Mouse (Mus musculus) CH12.LX (cell line): ENCODE measurements around the gene Tectb. TPM values are rescaled to one million over a fixed set of nuclear protein-coding genes. Genes with fewer than 3 reads are reported as not detected.

ENCODE experiments used
- DNase-seq: peaks from one replicate; pipeline ENCODE4 v3.0.0-alpha.2; 2013; ENCODE audit errors: extremely low read depth
- H3K27ac ChIP-seq: 2 replicates; pipeline ENCODE4 v1.5.1; 2012; ENCODE audit warnings: low read depth, mild to moderate bottlenecking, control low read depth, moderate library complexity; ENCODE audit not compliant: insufficient read depth
- H3K27me3 ChIP-seq: replicated peaks from 2 replicates; pipeline ENCODE3; 2012; ENCODE audit warnings: inconsistent platforms
- H3K36me3 ChIP-seq, 2 experiments: replicated peaks in 1 of 2; 2 replicates each; pipeline versions ENCODE3 to v1.6.1; 2012; ENCODE audit warnings: inconsistent platforms in 1 of 2, low read length in 1 of 2, mild to moderate bottlenecking in 1 of 2, mixed read lengths in 1 of 2, moderate library complexity in 1 of 2; ENCODE audit not compliant: control insufficient read depth in 1 of 2, insufficient read depth in 1 of 2
- H3K4me1 ChIP-seq, 2 experiments: 2 replicates each; pipeline ENCODE4 v1.6.1; 2012; ENCODE audit warnings: inconsistent platforms in 1 of 2, moderate library complexity in 1 of 2; ENCODE audit not compliant: insufficient read depth in 2 of 2, control insufficient read depth in 1 of 2
- H3K4me2 ChIP-seq: 2 replicates; pipeline ENCODE4 v1.6.1; 2012; ENCODE audit warnings: low read depth, mild to moderate bottlenecking, control low read depth; ENCODE audit not compliant: poor library complexity, insufficient read depth, severe bottlenecking
- H3K4me3 ChIP-seq, 3 experiments: fragments of 150-350 bp in 1 of 3; sonication (generic) in 1 of 3; replicated peaks in 1 of 3; 2 replicates each; pipeline versions ENCODE3 to v1.5.1; 2011 to 2012; ENCODE audit warnings: low read depth in 2 of 3, low read length in 2 of 3, mild to moderate bottlenecking in 2 of 3, moderate library complexity in 2 of 3, control low read depth in 1 of 3, improper control_type of control experiment in 1 of 3, inconsistent platforms in 1 of 3, mixed read lengths in 1 of 3; ENCODE audit not compliant: poor library complexity in 1 of 3
- H3K79me2 ChIP-seq: replicated peaks from 2 replicates; pipeline ENCODE4 v1.6.1; 2012; ENCODE audit warnings: mild to moderate bottlenecking, moderate library complexity; ENCODE audit not compliant: control insufficient read depth, poor library complexity, insufficient read depth, severe bottlenecking; ENCODE audit errors: extremely low read depth
- H3K9ac ChIP-seq: 2 replicates; pipeline ENCODE4 v1.6.1; 2012; ENCODE audit warnings: low read depth, mild to moderate bottlenecking, control low read depth, moderate library complexity; ENCODE audit not compliant: insufficient read depth
- H3K9me3 ChIP-seq: replicated peaks from 2 replicates; pipeline ENCODE3; 2012; ENCODE audit warnings: low read length, inconsistent platforms, mixed read lengths
- BHLHE40 ChIP-seq: IDR thresholded peaks from 2 replicates; pipeline ENCODE4 v1.6.1; 2011; ENCODE audit warnings: mild to moderate bottlenecking, low read depth, low read length, improper control_type of control experiment
- CTCF ChIP-seq, 2 experiments: IDR thresholded peaks in 1 of 2; conservative IDR thresholded peaks in 1 of 2; 2 replicates each; pipeline ENCODE4 v1.5.1; 2011 to 2012; ENCODE audit warnings: low read depth in 2 of 2, low read length in 2 of 2, improper control_type of control experiment in 1 of 2, inconsistent platforms in 1 of 2, mild to moderate bottlenecking in 1 of 2, moderate library complexity in 1 of 2
- E2F4 ChIP-seq: IDR thresholded peaks from 2 replicates; pipeline ENCODE4 v1.6.1; 2011; ENCODE audit warnings: low read depth, low read length, improper control_type of control experiment; ENCODE audit not compliant: insufficient replicate concordance
- EP300 ChIP-seq: IDR thresholded peaks from 2 replicates; pipeline ENCODE4 v1.6.1; 2011; ENCODE audit warnings: low read length, improper control_type of control experiment
- ETS1 ChIP-seq: conservative IDR thresholded peaks from 2 replicates; pipeline ENCODE4 v1.6.1; 2012; ENCODE audit warnings: low read depth, mild to moderate bottlenecking, inconsistent platforms, low read length, improper control_type of control experiment, moderate library complexity
- GABPA ChIP-seq: IDR thresholded peaks from 2 replicates; pipeline ENCODE4 v1.6.1; 2012; ENCODE audit warnings: low read depth, low read length, improper control_type of control experiment, inconsistent platforms; ENCODE audit not compliant: insufficient replicate concordance
- IRF4 ChIP-seq: IDR thresholded peaks from 2 replicates; pipeline ENCODE4 v1.6.1; 2014; ENCODE audit warnings: low read depth, mild to moderate bottlenecking, inconsistent platforms, low read length, improper control_type of control experiment
- JUN ChIP-seq: IDR thresholded peaks from 2 replicates; pipeline ENCODE4 v1.6.1; 2011; ENCODE audit warnings: low read depth, mild to moderate bottlenecking, low read length, improper control_type of control experiment, moderate library complexity; ENCODE audit not compliant: insufficient read depth
- JUND ChIP-seq: conservative IDR thresholded peaks from 2 replicates; pipeline ENCODE4 v1.6.1; 2011; ENCODE audit warnings: low read depth, low read length, improper control_type of control experiment
- KAT2A ChIP-seq: IDR thresholded peaks from 2 replicates; pipeline ENCODE4 v1.6.1; 2012; ENCODE audit warnings: low read length, improper control_type of control experiment, inconsistent platforms; ENCODE audit not compliant: insufficient replicate concordance
- MYC ChIP-seq: IDR thresholded peaks from 2 replicates; pipeline ENCODE4 v1.6.1; 2011; ENCODE audit warnings: low read depth, mild to moderate bottlenecking, improper control_type of control experiment, low read length
- NELFE ChIP-seq: IDR thresholded peaks from 2 replicates; pipeline ENCODE4 v1.6.1; 2011; ENCODE audit warnings: low read depth, low read length, improper control_type of control experiment
- NRF1 ChIP-seq: IDR thresholded peaks from 2 replicates; pipeline ENCODE4 v1.6.1; 2014; ENCODE audit warnings: low read depth, mild to moderate bottlenecking, inconsistent platforms, low read length, improper control_type of control experiment, moderate library complexity
- POLR2AphosphoS2 ChIP-seq: IDR thresholded peaks from 2 replicates; pipeline ENCODE4 v1.6.1; 2011; ENCODE audit warnings: low read depth, low read length, improper control_type of control experiment
- RAD21 ChIP-seq: IDR thresholded peaks from 2 replicates; pipeline ENCODE4 v1.6.1; 2011; ENCODE audit warnings: low read depth, mild to moderate bottlenecking, low read length, improper control_type of control experiment, moderate library complexity
- SMC3 ChIP-seq: IDR thresholded peaks from 2 replicates; pipeline ENCODE4 v1.6.1; 2011; ENCODE audit warnings: low read depth, low read length, improper control_type of control experiment
- TBP ChIP-seq: conservative IDR thresholded peaks from 2 replicates; pipeline ENCODE4 v1.6.1; 2011; ENCODE audit warnings: low read depth, low read length, improper control_type of control experiment
- UBTF ChIP-seq: IDR thresholded peaks from 2 replicates; pipeline ENCODE4 v1.6.1; 2012; ENCODE audit warnings: low read depth, mild to moderate bottlenecking, inconsistent platforms, low read length, improper control_type of control experiment, moderate library complexity
- USF1 ChIP-seq: IDR thresholded peaks from 2 replicates; pipeline ENCODE4 v1.6.1; 2014; ENCODE audit warnings: low read depth, mild to moderate bottlenecking, inconsistent platforms, low read length, improper control_type of control experiment
- USF2 ChIP-seq: conservative IDR thresholded peaks from 2 replicates; pipeline ENCODE4 v1.6.1; 2011; ENCODE audit warnings: low read depth, low read length, improper control_type of control experiment
- ZC3H11A ChIP-seq: IDR thresholded peaks from 2 replicates; pipeline ENCODE4 v1.6.1; 2012; ENCODE audit warnings: low read depth, mild to moderate bottlenecking, inconsistent platforms, low read length, improper control_type of control experiment
- ZKSCAN1 ChIP-seq: IDR thresholded peaks from 2 replicates; pipeline ENCODE4 v1.6.1; 2012; ENCODE audit warnings: low read depth, inconsistent platforms, low read length, improper control_type of control experiment, borderline replicate concordance
- ZMIZ1 ChIP-seq: IDR thresholded peaks from 2 replicates; pipeline ENCODE4 v1.6.1; 2012; ENCODE audit warnings: low read depth, mild to moderate bottlenecking, inconsistent platforms, low read length, improper control_type of control experiment
- dilution Hi-C: fragments of 300-500 bp; cut with MboI; formaldehyde crosslinking; loops from 2 replicates; pipeline ENCODE4 v1.14.3; 2020; ENCODE audit warnings: low sequenced_read_pairs; ENCODE audit not compliant: extremely low pct_unique_long_range_greater_than_20kb, extremely low pct_ligation_motif_present
- in situ Hi-C: fragments of 300-500 bp; cut with MboI; formaldehyde crosslinking; loops from 3 replicates; pipeline ENCODE4 v1.14.3; 2019; ENCODE audit warnings: low sequenced_read_pairs, low pct_ligation_motif_present, low pct_unique_long_range_greater_than_20kb, mixed read lengths
- polyA plus RNA-seq: library from polyadenylated mRNA; unstranded; fragments of >175 nt; gene quantifications from 2 replicates; pipeline ENCODE4 v1.2.1, GENCODE M21; 2012; ENCODE audit warnings: low read depth; ENCODE audit not compliant: insufficient read length
- total RNA-seq, 2 experiments: library from RNA; depleted of rRNA; stranded (reverse); fragments of 300-350 nt in 1 of 2; fragments of >200 nt in 1 of 2; gene quantifications; 2 replicates each; pipeline ENCODE4 v1.2.3; 2012 to 2014

Gene Tectb
- total and polyA plus RNA-seq, 3 experiments, result not detected

DNA sequence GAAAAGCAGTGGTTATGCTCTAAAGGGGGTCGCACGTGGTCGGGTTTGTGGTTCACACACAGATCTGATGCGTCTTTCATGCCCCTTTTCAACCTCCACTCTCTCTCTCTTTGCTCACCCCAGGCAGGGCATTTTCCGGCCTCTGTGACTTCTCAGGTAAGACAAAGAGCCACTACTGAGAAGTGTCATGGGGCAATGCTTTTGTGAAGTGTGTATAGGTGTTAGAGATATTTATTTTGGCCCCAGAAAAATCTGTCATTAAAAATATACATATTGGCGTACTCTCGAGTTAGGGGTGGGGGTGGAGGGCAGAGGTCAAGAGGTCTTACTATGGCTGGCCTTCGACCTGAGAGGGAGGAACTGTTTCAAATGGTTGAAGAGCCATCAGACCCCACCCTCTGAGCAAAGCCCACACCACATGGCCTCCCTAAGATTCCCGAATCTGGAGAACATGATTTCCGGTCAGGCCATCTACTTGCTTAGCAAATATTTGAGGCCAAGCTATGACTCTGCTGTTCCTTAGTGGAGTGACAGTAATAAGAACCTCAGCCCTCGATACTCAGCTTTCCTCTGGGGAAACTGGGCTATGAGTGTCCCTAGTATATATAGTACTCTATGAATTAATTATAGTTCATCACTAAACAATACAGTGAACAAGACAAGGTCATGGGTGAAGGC is 13.3 kb downstream of the Tectb start:
- Histone ChIP-seq H3K9me3 (no peaks in the 10 kb centered on the region), H3K79me2 (no peaks in the 10 kb centered on the region), H3K27me3 (no peaks in the 10 kb centered on the region), H3K4me1 (peaks cover 0 to 18% of the 10 kb centered on the region in 2 experiments; a peak in 2 of 4 replicates), H3K4me2 (no peak overlapping the region), H3K27ac (no peak overlapping the region)
- dilution Hi-C loops (no loop called here), in situ Hi-C loops (no loop called here)
- TF ChIP-seq JUND (no peak), UBTF (no peak), NRF1 (no peak), KAT2A (no peak), ETS1 (no peak), JUN (no peak), CTCF (conservative IDR thresholded peaks at IDR 0.05 in 1 of 2, IDR thresholded peaks at IDR 0.05 in 1 of 2; ENCODE audit: low read depth in 2 of 2, low read length in 2 of 2) (no peak), TBP (no peak), POLR2AphosphoS2 (no peak), BHLHE40 (no peak), SMC3 (no peak), NELFE (no peak), USF1 (no peak), ZMIZ1 (no peak), ZC3H11A (no peak), EP300 (no peak)
- TF ChIP-seq, all 38 proteins: peak for 0
- no peak for DNase-seq
- no peaks in the 10 kb centered on the region for H3K36me3 ChIP-seq
- H3K9ac ChIP-seq, result no peak overlapping the region
- no peak overlapping the region for H3K4me3 ChIP-seq

DNA sequence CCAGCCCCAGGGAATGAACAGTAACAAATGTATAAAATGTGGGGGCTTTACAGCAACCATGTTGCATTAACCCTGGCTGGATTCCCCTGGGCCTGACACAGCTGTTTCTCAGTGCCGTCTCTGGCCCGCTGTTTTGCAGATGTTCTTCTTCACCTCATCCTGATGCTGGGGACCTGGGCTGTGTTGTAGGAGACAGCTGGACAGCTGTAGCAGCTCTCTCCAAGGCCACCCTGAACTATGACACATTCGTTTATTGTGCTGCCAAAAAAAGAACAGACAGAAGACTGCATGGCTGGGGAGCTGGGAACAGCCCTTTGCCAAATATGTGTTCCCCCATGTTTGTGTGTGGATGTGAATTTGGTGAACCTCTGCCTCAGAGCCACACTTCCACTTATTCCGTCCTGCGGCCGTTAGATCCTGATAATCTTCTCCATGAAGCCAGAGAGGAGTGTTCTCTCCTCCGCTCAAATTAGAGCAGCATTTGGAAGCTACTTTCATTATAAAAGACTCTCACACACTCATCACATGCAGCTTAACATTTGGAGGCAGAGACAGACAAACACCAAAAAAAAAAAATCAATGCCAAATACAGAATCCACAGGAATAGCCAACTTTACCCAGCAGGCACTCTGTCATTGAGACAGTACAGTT is 14.1 kb downstream of the Tectb start:
- H3K4me3 ChIP-seq, result no peak overlapping the region
- in situ Hi-C loops (no loop called here), dilution Hi-C loops (no loop called here)
- H3K4me1 ChIP-seq, result peaks cover 0 to 18% of the 10 kb centered on the region in 2 experiments; a peak in 2 of 4 replicates
- no peak for TF ChIP-seq EP300
- TF ChIP-seq NELFE, result no peak
- no peak for TF ChIP-seq ZKSCAN1
- no peak for TF ChIP-seq KAT2A
- TF ChIP-seq E2F4, result no peak
- TF ChIP-seq POLR2AphosphoS2, result no peak
- TF ChIP-seq RAD21, result no peak
- no peak for TF ChIP-seq USF2
- no peak for TF ChIP-seq GABPA
- TF ChIP-seq IRF4, result no peak
- TF ChIP-seq MYC, result no peak
- no peaks in the 10 kb centered on the region for H3K79me2 ChIP-seq
- H3K27me3 ChIP-seq, result peaks cover 1% of the 10 kb centered on the region
- no peak for DNase-seq
- H3K27ac ChIP-seq, result no peak overlapping the region
- H3K36me3 ChIP-seq, result no peaks in the 10 kb centered on the region
- no peaks in the 10 kb centered on the region for H3K9me3 ChIP-seq
- no peak overlapping the region; the same call in 1 of the 2 replicates for H3K4me2 ChIP-seq
- no peak overlapping the region for H3K9ac ChIP-seq
